Mouse (Mus musculus) MEL-GATA-1-ER (cell line): ENCODE results near the gene Pmm2.

Experiments used
- DNase-seq: peaks from one replicate; pipeline ENCODE4 v3.0.0-alpha.2; 2012; ENCODE audit warnings: low read depth; ENCODE audit errors: extremely low read depth

Pmm2 gene

GRCm38 (mm10) chr16:8656256-8656655 is 18.8 kb downstream of the Pmm2 start:
- DNase-seq = no peak

GRCm38 (mm10) chr16:8658349-8658748 is 20.9 kb downstream of the Pmm2 start:
- DNase-seq = no peak

- no peak for DNase-seq
These were observed 21.3 kb downstream of the Pmm2 start for GRCm38 (mm10) chr16:8658764-8659163.

GRCm38 (mm10) chr16:8663022-8663421 is 25.5 kb downstream of the Pmm2 start:
- DNase-seq = no peak

- DNase-seq = no peak
These were observed 26.4 kb downstream of the Pmm2 start for GRCm38 (mm10) chr16:8663606-8664539.

DNA sequence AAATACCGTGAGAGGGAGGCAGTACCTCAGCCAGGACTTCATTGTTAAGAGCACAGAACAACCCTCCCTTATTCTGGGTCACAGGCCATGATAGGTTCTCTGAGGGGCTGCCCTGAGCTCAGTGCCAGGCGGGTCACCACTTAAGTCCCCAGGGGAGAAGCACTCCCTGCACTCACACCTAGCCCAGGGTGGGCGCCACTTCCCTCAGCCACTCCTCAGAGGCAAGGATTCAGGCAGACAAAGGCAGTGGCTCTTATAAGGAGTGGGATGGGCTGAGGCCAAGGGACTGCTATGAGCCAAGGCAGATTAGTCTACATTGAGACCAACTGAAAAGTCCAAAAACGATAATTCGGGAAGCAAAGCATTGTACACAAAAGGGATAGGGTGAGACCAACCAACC is 27.9 kb downstream of the Pmm2 start:
- DNase-seq = no peak

DNA sequence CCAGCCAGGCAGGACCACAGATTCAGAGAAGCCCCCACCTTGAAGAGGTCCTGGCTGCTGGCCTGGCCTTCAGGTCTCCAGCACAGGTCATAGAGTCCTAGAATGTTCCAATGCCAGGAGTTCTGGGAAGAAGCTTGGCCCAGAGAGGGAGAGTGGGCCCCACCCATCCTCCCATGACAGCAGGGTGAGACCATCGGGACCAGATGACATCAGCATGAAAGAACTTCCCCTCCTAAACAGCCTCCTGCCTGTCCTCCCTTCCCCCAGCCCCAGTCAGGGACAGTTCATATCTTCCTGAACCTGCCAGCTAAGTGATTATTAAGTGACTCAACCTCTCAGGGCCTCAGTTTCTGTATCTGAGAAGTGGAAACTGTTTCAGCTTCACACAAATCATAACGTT is 29.0 kb downstream of the Pmm2 start:
- DNase-seq = peak; percentile 52

DNA sequence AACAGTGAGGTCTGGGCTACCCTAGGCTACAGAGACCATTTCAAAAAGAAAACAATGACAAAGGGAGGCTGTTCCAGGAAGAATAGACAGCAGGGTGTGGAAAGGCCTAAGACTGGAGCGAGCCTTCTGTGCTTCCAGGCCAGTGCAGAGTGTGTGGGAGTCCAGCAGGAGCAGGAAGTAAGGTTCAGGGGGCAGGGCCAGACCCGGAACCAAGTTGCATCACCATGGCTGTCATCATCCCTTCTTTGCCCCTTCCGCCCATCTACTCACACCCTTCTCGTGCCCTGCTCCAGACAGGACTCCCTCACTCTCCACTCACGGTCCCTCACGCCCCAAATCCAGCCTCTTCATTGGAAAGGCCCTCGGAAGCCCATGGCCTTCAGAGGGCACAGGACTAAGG is 29.8 kb downstream of the Pmm2 start:
- DNase-seq = no peak

GRCm38 (mm10) chr16:8667814-8668213 is 30.3 kb downstream of the Pmm2 start:
- DNase-seq = no peak

- DNase-seq = no peak
These were observed 30.9 kb downstream of the Pmm2 start for GRCm38 (mm10) chr16:8668386-8668785.

- DNase-seq = no peak
These were observed 32.0 kb downstream of the Pmm2 start for GRCm38 (mm10) chr16:8669432-8669831.

GRCm38 (mm10) chr16:8670041-8671035 is 32.9 kb downstream of the Pmm2 start:
- no peak for DNase-seq

DNA sequence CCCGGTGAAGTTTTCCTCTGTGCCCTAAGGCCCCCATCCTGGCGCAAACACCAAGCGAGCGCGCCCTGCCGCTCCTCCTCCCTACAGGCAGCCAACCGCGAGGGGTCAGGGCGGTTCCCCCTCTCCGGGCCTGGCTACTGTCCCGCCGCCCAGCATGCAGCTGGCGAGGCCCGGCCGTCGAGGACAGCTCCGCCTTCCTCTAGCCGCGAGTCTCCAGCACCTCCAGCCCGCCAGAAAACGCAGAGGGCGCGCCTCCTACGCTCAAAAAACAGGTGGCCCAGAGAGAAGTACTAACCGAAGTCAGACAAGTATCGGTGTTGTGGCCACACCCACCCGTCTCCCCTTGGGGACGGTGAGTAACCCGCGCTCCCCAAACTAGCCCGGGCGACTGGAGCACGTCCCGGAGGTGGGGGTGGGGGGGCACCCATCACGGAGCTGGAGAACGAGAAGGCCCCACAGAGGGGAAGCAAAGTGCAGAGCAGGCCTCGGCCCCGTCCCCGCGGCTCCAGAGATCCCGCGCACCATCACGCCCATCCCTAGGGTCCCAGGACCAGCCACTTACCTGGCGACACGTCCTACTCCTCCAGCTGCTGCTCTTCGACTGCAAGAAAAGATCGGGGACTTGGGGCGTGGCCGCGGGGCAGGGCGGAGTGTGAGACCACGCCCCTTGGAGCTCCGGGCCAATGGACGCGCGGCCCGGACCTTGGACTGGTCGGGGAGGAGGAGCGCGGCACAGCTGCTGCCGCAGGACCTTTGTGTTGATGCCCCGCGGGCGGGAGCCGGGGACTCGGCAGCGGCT is 34.3 kb downstream of the Pmm2 start, which contains the start of gene Carhsp1:
Gene Carhsp1, minus strand, starts transcription at position 605 of the 799 bp plus-strand sequence.
- peak; percentile 75 for DNase-seq

GRCm38 (mm10) chr16:8672350-8672687 is 34.8 kb downstream of the Pmm2 start:
- no peak for DNase-seq

GRCm38 (mm10) chr16:8672811-8673210 is 35.3 kb downstream of the Pmm2 start:
- DNase-seq = no peak

GRCm38 (mm10) chr16:8673343-8673742 is 35.9 kb downstream of the Pmm2 start:
- no peak for DNase-seq

GRCm38 (mm10) chr16:8674165-8674564 is 36.7 kb downstream of the Pmm2 start:
- peak; percentile 68 for DNase-seq

- DNase-seq = no peak
These were observed 38.1 kb downstream of the Pmm2 start for GRCm38 (mm10) chr16:8675559-8675958.

- no peak for DNase-seq
These were observed 38.8 kb downstream of the Pmm2 start for GRCm38 (mm10) chr16:8676228-8676627.

- peak; percentile 53 for DNase-seq
These were observed 39.3 kb downstream of the Pmm2 start for GRCm38 (mm10) chr16:8676800-8677199.

DNA sequence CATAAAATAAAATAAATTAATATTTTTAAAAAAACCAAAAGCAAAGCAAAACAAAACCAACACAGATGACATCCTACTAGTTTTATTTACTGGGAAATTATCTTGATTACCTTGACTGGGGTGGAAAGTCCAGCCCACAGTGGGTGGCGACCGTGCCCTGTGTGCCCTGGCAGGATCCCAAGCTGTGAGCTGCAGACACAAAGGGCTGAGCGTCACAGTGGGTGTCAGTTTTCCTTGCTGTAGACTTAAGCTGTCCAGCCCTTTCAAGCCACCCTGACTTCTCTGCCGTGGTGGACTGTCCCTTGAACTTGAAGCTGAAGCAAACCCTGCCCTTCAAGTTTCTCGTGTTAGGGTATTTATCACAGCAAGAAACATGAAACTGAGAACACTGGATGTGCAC is 40.6 kb downstream of the Pmm2 start:
- no peak for DNase-seq
